Mouse (Mus musculus) hindbrain, embryonic 11.5 days (tissue): ENCODE results near the gene Akr7a5. TPM values are rescaled to one million over a fixed set of nuclear protein-coding genes. Genes with fewer than 3 reads are reported as not detected.
A peak's percentile ranks its signal among the peaks of the same experiment; 100 is the strongest.

Experiments used
- ATAC-seq: fragments of 200-750 bp; cut with Nextera tagmentation; 2 replicates; pipeline ENCODE4 v1.8.0; 2017; ENCODE audit warnings: mild to moderate bottlenecking, moderate TSS enrichment, moderate library complexity; ENCODE audit not compliant: low FRiP score
- DNase-seq: peaks from one replicate; pipeline ENCODE4 v3.0.0-alpha.2; 2015; ENCODE audit warnings: low spot score
- H3K27ac ChIP-seq: fragments of 300-500 bp; sonication (generic); 2 replicates; pipeline ENCODE4 v1.5.1; 2014; ENCODE audit warnings: mild to moderate bottlenecking, low read depth, low read length
- H3K27me3 ChIP-seq: fragments of 300-500 bp; sonication (generic); 2 replicates; pipeline ENCODE4 v1.6.1; 2014; ENCODE audit warnings: mild to moderate bottlenecking, low read length, moderate library complexity, mixed read lengths; ENCODE audit not compliant: control insufficient read depth, insufficient read depth
- H3K36me3 ChIP-seq: fragments of 300-500 bp; sonication (generic); 2 replicates; pipeline ENCODE4 v1.6.1; 2014; ENCODE audit warnings: mild to moderate bottlenecking, low read length, moderate library complexity, mixed read lengths; ENCODE audit not compliant: control insufficient read depth, insufficient read depth
- H3K4me1 ChIP-seq: fragments of 300-500 bp; sonication (generic); replicated peaks from 2 replicates; pipeline ENCODE4 v1.6.1; 2014; ENCODE audit warnings: low read length, mixed read lengths; ENCODE audit not compliant: control insufficient read depth, insufficient read depth
- H3K4me2 ChIP-seq: fragments of 300-500 bp; sonication (generic); replicated peaks from 2 replicates; pipeline ENCODE4 v1.6.1; 2014; ENCODE audit warnings: mild to moderate bottlenecking, low read depth, low read length
- H3K4me3 ChIP-seq: fragments of 300-500 bp; sonication (generic); 2 replicates; pipeline ENCODE4 v1.5.1; 2014; ENCODE audit warnings: low read depth, low read length
- H3K9ac ChIP-seq: fragments of 300-500 bp; sonication (generic); 2 replicates; pipeline ENCODE4 v1.6.1; 2014; ENCODE audit warnings: low read depth, low read length
- H3K9me3 ChIP-seq: fragments of 300-500 bp; sonication (generic); 2 replicates; pipeline ENCODE4 v1.6.1; 2016; ENCODE audit warnings: low read length; ENCODE audit not compliant: control insufficient read depth
- WGBS: fragments of 180-500 bp; shearing (Covaris S2); extraction: QIAGEN DNeasy Blood & Tissue Kit; methylation state at CpG from one replicate; pipeline ENCODE4 v1.1.7; 2014; 5-methylcytosine and 5-hydroxymethylcytosine counted together
- polyA plus RNA-seq: library from polyadenylated mRNA; unstranded; fragments of >200 nt; fragmentation: Nextera tagmentation; extraction: Ambion mirVana; gene quantifications from 2 replicates; pipeline ENCODE4 v1.2.1, GENCODE M21; 2014

Akr7a5 gene
- polyA plus RNA-seq, 1 experiment from 2014 or later = 64.7 TPM

DNA sequence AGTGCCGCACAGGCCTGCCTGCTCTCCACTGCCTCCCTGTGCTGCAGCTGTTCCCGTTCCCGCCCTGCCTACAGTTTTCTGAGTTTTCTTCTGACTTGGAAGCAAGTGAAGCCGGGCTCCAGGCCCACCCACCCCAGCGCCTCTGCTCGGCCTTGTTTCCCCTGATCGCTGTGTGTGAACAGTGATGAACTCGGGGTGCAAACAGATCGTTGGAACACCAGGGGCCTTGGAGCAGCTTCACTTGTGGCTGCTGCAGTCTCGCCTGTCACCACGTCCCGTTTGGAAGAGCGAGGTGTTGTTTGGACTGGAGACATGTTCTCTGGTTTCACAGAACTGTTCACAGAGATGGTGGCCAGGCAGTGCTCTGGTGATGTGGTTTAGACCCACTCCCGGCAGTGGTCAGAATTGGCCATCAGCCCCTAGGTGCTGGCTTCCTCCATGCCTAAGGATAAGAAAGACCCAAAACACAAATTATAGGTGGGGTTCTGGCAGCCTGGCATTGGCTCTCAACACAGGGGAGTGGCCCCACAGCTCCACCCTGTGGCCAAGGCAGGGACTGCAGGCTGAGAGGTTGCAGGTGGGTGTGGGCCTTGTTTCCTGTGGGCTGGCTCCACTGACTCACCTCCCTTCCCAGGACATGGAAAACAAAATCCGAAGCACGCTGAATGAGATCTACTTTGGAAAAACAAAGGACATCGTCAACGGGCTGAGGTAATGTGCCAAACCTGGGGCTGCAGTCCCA is 23.3 kb upstream of the Akr7a5 start:
- ATAC-seq (no peak), DNase-seq (peak; percentile 85)
- 0 out of 2 replicates have a peak, but pooled peaks cover 5% of the 10 kb centered on the region for H3K36me3 ChIP-seq
- H3K9ac ChIP-seq = no peak overlapping the region
- H3K4me1 ChIP-seq = 0 out of 2 replicates have a peak, but pooled peaks cover 2% of the 10 kb centered on the region
- H3K4me3 ChIP-seq = no peak overlapping the region
- H3K9me3 ChIP-seq = no peaks in the 10 kb centered on the region
- WGBS = 81% methylated on average over 18 of the region's 18 CpGs
- no peak overlapping the region for H3K27ac ChIP-seq
- no peaks in the 10 kb centered on the region for H3K27me3 ChIP-seq
- H3K4me2 ChIP-seq = no peak overlapping the region

DNA sequence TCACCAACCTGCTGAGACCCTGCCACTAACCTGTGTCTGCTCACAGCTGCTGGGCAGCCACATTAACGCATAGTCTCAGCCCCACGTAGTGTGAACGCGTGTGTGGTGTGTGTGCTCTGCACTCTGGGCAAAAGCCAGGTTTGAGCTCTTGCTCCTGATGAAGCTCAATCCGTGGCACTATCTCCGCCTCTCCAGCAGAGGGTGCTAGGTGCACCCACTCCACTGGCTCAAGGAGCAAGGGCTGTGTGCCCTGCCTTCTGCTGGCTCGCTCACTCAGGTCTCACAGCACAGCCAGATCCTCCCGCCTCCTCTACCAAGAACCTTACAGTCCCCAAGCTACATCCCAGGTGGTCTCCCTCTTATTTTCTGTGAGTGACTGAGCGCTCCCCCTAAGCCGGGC is 21.5 kb upstream of the Akr7a5 start:
- H3K36me3 ChIP-seq = 0 out of 2 replicates have a peak, but pooled peaks cover 3% of the 10 kb centered on the region
- DNase-seq (peak; percentile 60), ATAC-seq (peak; percentile 19; the same call in 1 of the 2 replicates)
- 54% methylated on average over 10 of the region's 10 CpGs for WGBS
- no peaks in the 10 kb centered on the region for H3K4me1 ChIP-seq
- H3K27me3 ChIP-seq = no peaks in the 10 kb centered on the region
- no peak overlapping the region for H3K9ac ChIP-seq
- no peak overlapping the region for H3K27ac ChIP-seq
- no peak overlapping the region for H3K4me3 ChIP-seq
- H3K4me2 ChIP-seq = no peak overlapping the region
- H3K9me3 ChIP-seq = no peaks in the 10 kb centered on the region

DNA sequence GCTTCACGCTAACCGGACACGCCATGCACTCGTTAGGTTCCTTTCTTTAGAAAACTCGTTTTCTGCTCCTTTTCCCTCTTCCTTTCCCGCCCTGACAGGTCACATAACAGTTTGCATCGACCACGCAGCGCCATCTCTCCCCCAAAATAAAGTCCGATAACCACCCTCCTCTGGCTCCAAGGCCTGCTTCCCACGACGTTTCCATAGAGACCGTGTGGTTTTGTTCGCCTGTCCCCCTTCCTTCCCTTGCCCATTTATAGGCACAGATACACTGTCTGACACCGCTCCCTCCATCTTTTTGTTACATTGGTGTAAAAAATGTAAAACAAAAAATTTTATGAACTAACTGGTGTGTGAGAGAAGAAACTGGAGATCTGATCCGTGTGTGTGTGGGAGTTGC is 19.4 kb upstream of the Akr7a5 start:
- Histone ChIP-seq H3K27ac (no peak overlapping the region), H3K4me2 (no peak overlapping the region)
- no peak for ATAC-seq

DNA sequence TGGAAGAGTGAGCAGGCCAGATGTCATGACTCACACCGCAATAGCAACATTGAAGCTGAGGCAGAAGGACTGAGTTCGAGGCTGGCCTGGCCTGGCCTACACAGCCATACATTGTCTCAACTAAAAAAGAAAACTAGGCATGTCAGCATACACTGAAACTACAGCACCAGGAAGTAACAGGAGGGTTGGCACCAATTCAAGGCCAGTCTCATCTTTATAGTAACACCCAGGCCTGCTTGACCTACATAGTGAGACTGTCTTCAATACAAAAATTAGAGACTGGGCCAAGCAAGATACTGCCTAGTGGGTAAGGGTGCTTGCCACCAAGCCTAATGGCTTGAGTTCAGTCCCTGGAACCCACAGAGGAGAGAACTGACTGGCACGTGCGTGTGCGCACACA is 18.5 kb upstream of the Akr7a5 start:
- WGBS = 90% methylated on average over 5 of the region's 5 CpGs
- H3K4me1 ChIP-seq = no peaks in the 10 kb centered on the region
- no peaks in the 10 kb centered on the region for H3K9me3 ChIP-seq
- H3K4me3 ChIP-seq = no peak overlapping the region
- 0 out of 2 replicates have a peak, but pooled peaks cover 3% of the 10 kb centered on the region for H3K36me3 ChIP-seq
- H3K27me3 ChIP-seq = no peaks in the 10 kb centered on the region
- H3K27ac ChIP-seq = no peak overlapping the region
- no peak overlapping the region for H3K9ac ChIP-seq
- H3K4me2 ChIP-seq = no peak overlapping the region
- ATAC-seq (no peak), DNase-seq (no peak)

More for the DNA sequence above, 19.4 kb upstream of the Akr7a5 start:
- WGBS = 86% methylated on average over 16 of the region's 16 CpGs
- H3K9me3 ChIP-seq = no peaks in the 10 kb centered on the region
- no peak overlapping the region for H3K4me3 ChIP-seq
- no peak for DNase-seq
- H3K9ac ChIP-seq = no peak overlapping the region
- H3K36me3 ChIP-seq = 0 out of 2 replicates have a peak, but pooled peaks cover 3% of the 10 kb centered on the region
- no peaks in the 10 kb centered on the region for H3K27me3 ChIP-seq
- H3K4me1 ChIP-seq = no peaks in the 10 kb centered on the region

DNA sequence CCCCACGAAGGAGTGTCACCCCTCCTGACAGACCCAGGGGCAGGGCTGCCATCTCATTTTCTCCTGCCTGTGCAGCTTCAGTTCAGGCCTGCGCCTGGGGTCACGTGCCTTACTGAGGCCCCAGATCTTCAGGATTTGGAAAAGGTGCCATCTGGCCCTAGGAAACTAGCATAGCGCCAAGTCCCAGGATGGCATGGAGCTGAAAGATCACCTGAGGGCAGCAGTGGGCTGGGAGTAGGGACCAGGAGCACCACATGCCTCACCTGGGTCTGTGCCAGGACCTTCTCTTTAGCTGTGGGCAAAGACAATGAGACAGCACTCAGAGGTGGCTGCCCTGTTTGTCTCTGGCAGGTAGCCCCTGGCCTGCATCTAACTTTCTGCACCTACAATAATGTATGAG is 13.0 kb upstream of the Akr7a5 start:
- Histone ChIP-seq H3K9ac (no peak overlapping the region), H3K4me3 (no peak overlapping the region), H3K4me2 (no peak overlapping the region), H3K9me3 (no peaks in the 10 kb centered on the region), H3K36me3 (no peaks in the 10 kb centered on the region), H3K4me1 (no peaks in the 10 kb centered on the region), H3K27me3 (no peaks in the 10 kb centered on the region), H3K27ac (no peak overlapping the region)
- WGBS = 90% methylated on average over 4 of the region's 4 CpGs
- DNase-seq (no peak), ATAC-seq (no peak)

DNA sequence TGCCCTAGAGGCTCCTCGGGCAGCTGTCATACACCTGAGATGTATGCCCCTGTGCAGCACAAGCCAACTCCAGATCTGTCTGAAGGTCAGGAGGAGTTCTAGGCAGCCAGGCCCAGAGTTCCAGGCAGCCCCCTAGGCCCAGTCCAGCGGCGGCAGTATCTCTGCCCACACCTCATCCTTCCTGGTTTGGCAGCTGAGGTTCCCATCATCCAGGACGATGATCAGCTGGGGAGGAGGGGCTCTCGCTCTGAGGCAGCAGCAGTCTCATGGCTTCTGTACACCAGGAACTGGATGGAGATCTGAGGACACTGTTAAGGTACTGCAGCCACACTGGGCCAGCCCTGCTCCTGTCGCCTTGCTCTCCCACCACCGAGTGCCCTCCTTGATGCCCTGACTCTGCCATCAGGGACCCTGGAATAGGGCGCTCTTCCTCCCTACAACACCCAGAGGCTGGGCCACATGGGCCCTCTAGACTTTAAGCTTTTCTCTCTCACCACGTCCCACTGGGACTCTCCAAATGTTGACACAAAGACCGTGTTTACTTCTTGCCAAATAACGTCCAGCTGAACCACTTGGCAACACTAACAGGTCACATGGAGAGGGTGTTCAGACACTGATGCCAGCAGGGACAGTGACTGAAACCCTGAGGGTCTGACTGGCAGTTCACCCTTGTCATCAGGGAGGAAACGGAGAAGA is 11.7 kb upstream of the Akr7a5 start:
- Histone ChIP-seq H3K36me3 (no peaks in the 10 kb centered on the region), H3K4me1 (no peaks in the 10 kb centered on the region), H3K9ac (no peak overlapping the region), H3K9me3 (no peaks in the 10 kb centered on the region), H3K4me2 (no peak overlapping the region), H3K27me3 (no peaks in the 10 kb centered on the region), H3K4me3 (no peak overlapping the region), H3K27ac (no peak overlapping the region)
- DNase-seq (no peak), ATAC-seq (no peak)
- WGBS = 84% methylated on average over 12 of the region's 12 CpGs

DNA sequence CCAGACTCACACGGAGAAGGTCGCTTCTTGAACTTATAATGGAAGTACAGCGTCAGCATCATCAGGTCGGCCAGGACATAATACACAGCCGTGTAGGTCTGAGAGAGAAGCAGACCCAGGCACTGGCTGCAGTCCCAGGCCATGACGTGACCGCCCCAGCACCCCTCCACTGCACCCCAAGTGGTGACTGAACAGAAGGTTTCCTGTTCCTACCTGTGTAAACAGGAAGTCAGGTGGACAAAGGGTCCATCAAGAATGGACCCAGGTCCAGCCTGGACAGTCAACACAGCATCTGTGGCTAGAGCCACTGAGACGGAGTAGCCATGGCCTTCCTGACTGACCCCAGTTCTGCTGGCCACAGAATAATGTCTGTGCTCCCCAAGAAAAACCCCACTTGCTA is 8.8 kb upstream of the Akr7a5 start:
- ATAC-seq (no peak), DNase-seq (no peak)
- Histone ChIP-seq H3K4me1 (no peaks in the 10 kb centered on the region), H3K27me3 (no peaks in the 10 kb centered on the region), H3K36me3 (no peaks in the 10 kb centered on the region), H3K9me3 (no peaks in the 10 kb centered on the region), H3K4me2 (no peak overlapping the region), H3K4me3 (no peak overlapping the region), H3K27ac (no peak overlapping the region), H3K9ac (no peak overlapping the region)
- WGBS = 89% methylated on average over 8 of the region's 8 CpGs

DNA sequence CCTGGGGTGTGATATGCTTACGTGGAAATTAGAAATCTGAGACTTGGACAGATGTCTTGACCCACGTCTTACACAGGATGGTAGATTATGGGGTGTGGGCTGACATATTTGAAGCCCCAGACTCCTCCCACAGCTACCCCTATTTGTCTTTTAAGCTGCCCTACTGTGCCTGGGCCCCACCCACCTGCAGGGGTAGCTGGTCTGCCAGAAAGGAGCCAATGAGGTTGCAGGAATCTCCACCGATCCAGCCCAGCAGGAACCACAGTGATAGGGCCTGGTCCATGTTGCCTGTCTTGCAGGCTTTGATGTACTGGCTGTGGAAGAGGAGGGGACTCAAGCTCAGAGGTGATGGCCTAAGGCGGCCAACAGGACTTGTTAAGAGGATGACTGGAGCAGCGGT is 8.3 kb upstream of the Akr7a5 start:
- ATAC-seq = no peak
- Histone ChIP-seq H3K4me2 (no peak overlapping the region), H3K9ac (no peak overlapping the region), H3K27me3 (no peaks in the 10 kb centered on the region), H3K4me3 (no peak overlapping the region), H3K27ac (no peak overlapping the region), H3K9me3 (no peaks in the 10 kb centered on the region), H3K36me3 (no peaks in the 10 kb centered on the region), H3K4me1 (no peaks in the 10 kb centered on the region)
- WGBS = 60% methylated on average over 5 of the region's 5 CpGs
- DNase-seq = no peak

DNA sequence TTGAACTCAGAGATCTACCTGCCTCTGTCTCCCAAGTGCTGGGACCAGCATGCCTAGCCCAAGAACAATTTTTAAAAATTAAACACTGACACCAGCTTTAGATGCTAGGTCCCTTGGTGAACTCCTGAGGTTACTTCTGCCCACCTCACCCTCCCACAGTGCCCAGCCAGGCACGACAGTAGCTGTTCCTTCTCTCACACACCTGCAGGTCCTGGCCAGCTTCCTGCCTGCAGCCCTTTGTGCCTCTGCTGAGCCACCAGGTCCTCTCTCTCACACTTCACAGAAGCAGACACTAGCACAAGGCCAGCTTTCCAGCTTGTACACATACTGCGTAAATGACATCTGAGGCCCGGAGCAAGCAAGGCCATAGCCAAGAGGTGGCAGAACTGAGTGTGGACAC is 5.0 kb upstream of the Akr7a5 start:
- ATAC-seq (no peak), DNase-seq (no peak)
- 93% methylated on average over 3 of the region's 3 CpGs for WGBS
- Histone ChIP-seq H3K4me2 (no peak overlapping the region), H3K27ac (no peak overlapping the region), H3K36me3 (no peaks in the 10 kb centered on the region), H3K27me3 (no peaks in the 10 kb centered on the region), H3K9me3 (no peaks in the 10 kb centered on the region), H3K9ac (no peak overlapping the region), H3K4me1 (no peaks in the 10 kb centered on the region; the same call in 1 of the 2 replicates), H3K4me3 (no peak overlapping the region)
